Mouse (Mus musculus): ENCODE results near the gene Ktn1.
A peak's percentile ranks its signal among the peaks of the same experiment; 100 is the strongest.

The Ktn1 gene

GRCm38 (mm10) chr14:47756411-47757065, 108.3 kb downstream of the Ktn1 start:
- peak; percentile 97 for DNase-seq

GRCm38 (mm10) chr14:47765192-47765591, 116.9 kb downstream of the Ktn1 start:
- no peak for DNase-seq

- DNase-seq, result no peak
Measured at GRCm38 (mm10) chr14:47765796-47766195, 117.5 kb downstream of the Ktn1 start.

GRCm38 (mm10) chr14:47766373-47766772, 118.1 kb downstream of the Ktn1 start:
- DNase-seq, result no peak

GRCm38 (mm10) chr14:47771496-47771895, 123.2 kb downstream of the Ktn1 start:
- no peak for DNase-seq

- DNase-seq, result no peak
Measured at GRCm38 (mm10) chr14:47775543-47775942, 127.3 kb downstream of the Ktn1 start.

GRCm38 (mm10) chr14:47776260-47777035, 128.2 kb downstream of the Ktn1 start:
- DNase-seq, result peak; percentile 88

- no peak for DNase-seq
Measured at GRCm38 (mm10) chr14:47786112-47786511, 137.9 kb downstream of the Ktn1 start.

All from heart, adult 11 months (tissue).